Mouse (Mus musculus): ENCODE measurements around the gene Als2cr12.
"Not testable (repeated sequence)": the region's sequence is repeated elsewhere in the genome, so short reads cannot be mapped to it uniquely, and the experiment has no call there.

Gene Als2cr12

DNA sequence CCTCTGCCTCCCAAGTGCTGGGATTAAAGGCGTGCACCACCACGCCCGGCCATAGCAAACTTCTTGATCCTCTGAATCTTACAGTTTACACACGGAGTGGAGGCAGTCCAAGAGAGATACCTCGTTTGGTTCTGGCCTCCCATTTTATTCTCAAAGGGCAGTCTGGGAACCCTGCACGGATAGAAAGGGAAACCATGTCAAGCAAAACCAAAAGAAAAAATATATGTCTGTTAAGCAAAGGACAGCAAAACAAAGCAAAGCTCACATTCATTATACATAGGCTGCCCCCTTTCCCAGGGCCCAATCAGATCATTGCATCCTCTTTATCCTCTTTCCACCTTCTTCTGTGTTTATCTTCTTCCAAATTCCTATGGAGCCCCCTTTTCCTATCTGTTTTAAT lies 82.0 kb downstream of the Als2cr12 start:
- DNase-seq (ENCODE audit: low spot score), result no peak

DNA sequence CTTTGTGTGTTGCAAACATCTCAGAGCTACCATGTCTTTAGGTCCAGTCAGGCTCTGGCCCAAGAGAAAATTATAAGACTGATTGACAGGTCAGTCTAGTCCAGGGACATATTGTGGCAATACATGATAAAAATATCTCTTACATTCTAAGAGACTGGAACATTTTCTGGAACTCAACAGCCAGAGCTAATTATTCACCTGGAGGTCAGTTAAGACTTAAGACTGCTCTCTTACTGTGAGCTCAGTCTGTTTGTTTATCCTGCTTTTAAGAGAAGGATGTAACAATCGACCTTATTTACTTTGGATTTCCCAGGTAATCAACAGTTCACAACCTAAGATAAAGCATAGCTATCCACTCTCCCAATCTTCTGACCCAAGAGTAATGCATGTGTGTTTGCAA lies 85.2 kb downstream of the Als2cr12 start:
- no peak for DNase-seq (ENCODE audit: low spot score)

GRCm38 (mm10) chr1:58610166-58610565 lies 85.6 kb downstream of the Als2cr12 start:
- no peak for DNase-seq (ENCODE audit: low spot score)

DNA sequence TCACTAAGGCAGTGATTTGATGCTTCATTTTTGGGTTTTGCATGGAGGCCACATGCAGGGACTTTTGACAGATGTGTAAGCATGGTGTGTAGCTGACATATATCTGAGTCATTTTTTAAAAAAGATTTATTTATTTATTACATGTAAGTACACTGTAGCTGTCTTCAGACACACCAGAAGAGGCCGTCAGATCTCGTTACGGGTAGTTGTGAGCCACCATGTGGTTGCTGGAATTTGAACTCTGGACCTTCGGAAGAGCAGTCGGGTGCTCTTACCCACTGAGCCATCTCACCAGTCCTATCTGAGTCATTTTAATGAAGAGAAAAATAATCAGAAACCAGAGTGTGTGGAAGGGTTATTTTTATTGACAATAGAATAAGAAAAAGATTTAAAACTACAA lies 86.2 kb downstream of the Als2cr12 start:
- not testable (repeated sequence) for DNase-seq (ENCODE audit: low spot score)

- no peak for DNase-seq (ENCODE audit: low spot score)
Measured at GRCm38 (mm10) chr1:58603738-58604137, 92.1 kb downstream of the Als2cr12 start.

DNA sequence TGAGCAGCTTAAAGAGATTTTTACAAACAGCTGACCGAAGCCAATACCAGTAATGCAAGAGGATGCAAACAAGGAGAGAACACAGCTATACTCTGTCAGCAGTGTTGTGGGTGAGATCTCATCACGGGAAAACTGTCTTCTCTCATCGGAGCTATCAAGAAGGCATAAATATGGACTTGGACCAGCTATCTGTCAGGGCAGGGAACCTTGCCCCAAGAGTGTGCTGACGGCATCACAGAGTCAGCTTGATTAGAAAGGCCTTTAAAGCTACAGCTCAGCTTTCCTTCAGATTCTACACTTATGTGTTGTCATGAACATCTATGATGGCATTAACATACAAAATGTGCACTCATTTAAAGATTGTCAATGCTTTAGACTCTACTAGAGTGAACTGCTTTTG lies 93.1 kb downstream of the Als2cr12 start:
- DNase-seq (ENCODE audit: low spot score), result no peak
